Mouse (Mus musculus) cerebellum, adult 2 months (tissue): ENCODE measurements around the gene Ccm2l.

ENCODE experiments used
- CTCF ChIP-seq: fragments of 200-500 bp; IDR thresholded peaks from 2 replicates; pipeline ENCODE4 v1.5.1; 2011; ENCODE audit warnings: low read depth, mild to moderate bottlenecking, control low read depth, low read length, moderate library complexity, borderline replicate concordance; ENCODE audit not compliant: insufficient read depth
- POLR2A ChIP-seq: fragments of 200-500 bp; IDR thresholded peaks from 2 replicates; pipeline ENCODE4 v1.6.1; 2011; ENCODE audit warnings: low read length, control low read depth, borderline replicate concordance; ENCODE audit not compliant: insufficient read depth

DNA sequence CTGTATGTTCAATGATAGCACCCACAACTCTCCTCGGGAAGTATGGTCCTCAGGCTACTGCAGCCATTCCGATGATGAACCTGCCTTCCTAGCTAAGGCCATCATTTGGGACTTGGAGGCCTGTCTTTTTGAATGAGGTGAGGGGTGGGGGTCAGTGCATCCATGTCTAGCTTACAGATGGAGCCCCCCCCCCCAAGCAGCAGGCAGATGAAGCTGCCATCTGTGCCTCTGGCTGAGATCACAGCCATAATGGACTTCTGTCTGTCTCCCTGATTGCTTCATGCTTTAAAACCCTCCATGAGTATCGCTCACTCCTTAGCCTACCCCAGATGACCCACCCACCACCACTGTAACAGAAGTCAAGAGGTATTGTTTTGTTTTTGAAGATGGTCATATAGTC, 46.4 kb upstream of the Ccm2l start:
- no peak for TF ChIP-seq CTCF
- no peak for TF ChIP-seq POLR2A
